Mouse (Mus musculus): ENCODE data around the gene Cmss1.
"Not testable (repeated sequence)": the region's sequence is repeated elsewhere in the genome, so short reads cannot be mapped to it uniquely, and the experiment has no call there.

Gene Cmss1

DNA sequence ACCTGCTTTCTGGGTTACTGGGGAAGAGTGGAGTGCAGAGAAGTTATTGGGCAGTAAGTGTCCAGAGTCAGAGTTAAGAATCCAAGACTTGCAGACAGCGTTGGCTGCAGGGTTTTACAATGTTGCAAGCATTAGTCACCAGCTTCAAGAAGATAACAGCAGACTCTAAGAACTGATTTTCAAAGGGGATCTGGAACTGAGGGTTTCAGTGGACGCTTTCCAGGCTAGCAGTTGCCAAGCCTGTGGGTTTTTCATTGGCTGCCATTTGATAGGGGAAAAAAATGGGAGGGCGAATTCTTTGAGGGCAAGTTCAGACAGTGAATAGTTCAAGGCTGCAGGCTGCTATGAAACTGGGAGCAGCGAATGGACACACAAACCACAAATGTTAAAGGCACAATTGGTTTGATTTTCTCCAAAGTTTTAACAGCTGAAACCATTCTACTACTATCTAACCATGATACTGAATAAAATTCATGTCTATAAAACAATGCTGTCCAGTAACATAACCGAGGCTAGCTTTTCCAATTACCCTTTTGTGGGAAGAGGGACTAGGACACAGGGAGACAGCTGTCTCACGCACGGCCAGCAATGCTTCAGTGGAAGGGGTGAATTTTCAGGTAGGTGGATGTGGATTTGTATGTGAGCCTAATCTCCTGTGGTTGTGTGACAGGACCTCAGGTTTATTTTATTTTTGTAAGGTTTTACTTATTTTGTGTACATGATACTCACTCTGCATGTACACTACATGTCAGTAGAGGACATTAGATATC lies 179.0 kb downstream of the Cmss1 start:
- peak; percentile 74 for DNase-seq (ENCODE audit: low spot score)

DNA sequence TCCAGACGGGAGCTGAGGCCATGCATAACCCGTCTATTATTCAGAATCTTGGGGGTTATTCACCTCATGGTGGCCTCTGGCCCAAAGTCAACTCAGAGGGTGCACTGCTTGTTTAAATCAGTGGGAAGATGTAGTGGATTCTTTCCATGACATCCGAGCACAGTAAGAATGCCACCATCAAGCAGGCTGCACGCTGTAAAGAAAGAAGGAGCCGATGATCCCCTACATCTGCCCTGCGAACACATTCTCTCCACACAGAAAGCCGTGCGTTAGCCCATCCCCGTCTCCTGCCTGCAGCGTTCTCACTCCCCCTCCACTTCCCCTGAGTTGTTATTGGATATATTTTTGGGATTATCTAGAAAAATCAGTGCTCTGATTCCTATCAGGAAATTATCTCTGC lies 180.0 kb downstream of the Cmss1 start:
- DNase-seq (ENCODE audit: low spot score) = no peak

- DNase-seq (ENCODE audit: low spot score) = no peak
Measured at GRCm38 (mm10) chr16:57423001-57423800, 183.5 kb downstream of the Cmss1 start.

DNA sequence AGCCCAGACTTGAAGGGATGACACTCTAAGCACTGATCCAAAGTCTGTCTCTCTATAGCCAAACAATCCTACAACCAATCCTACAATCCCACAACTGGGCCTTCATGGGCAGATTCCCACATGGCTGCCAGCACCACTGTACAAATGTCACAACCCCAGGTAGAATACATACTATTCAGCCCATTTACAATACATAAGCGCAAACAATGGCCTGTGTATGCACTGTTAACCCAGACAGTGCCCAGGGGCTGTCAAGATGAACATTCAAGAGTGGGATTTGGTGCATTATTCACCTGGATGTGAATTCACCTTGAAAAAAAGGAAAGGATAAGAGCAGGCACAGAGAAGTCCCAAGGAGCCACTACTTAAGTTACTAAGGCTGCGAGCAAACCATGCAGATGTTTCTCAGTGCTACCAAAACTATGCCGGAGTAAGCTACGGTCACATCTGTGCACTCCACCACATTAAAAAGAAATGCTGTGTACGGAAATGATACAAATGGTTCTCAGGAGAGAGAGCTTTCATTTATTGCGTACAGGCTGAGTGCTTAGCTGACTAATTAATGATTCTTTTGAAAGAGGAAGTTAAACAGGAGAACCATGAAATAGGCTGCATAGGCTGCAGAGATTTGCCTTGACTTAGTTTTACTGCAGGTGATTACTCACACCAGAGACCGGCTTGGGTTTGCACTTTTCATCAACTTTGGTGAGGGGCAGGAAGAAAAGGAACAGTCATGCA lies 184.8 kb downstream of the Cmss1 start:
- DNase-seq (ENCODE audit: low spot score) = no peak

DNA sequence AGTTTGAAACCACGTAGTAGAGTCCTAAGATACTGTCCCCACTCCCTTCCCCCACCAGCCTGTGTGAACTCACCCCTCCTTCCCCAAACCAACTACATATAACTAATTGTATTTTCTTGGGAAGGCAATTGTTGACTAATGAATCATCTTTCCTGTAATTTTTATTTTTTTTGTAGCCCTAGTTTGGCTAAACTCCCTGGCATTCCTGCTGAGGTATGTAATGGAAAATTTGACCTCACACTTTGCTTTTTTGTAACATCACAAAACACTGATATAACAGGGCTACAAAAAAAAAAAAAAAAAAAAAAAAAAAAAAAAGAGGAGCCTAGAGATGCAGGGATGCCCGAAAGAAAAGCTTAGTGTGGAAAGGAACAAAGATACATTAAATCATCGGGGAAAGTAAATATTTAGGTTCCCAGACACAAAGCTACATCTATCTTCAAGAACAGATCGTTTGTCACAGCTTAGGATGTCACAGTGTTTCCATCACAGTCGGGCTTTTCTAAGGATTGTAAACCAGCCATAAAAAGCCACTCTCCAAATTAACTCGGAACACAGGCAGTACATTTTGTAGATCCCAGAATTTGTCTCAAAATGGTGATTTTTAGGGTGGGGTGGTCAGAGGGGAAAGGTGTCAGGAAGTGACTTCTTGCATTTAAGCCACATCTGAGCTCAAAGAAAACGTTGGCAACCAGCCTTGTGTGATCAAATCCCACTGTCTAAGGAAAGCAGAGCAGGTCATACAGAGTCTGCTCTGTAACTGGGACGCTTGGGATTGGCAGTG lies 185.7 kb downstream of the Cmss1 start:
- no peak for DNase-seq (ENCODE audit: low spot score)

- no peak for DNase-seq (ENCODE audit: low spot score)
Measured at GRCm38 (mm10) chr16:57419881-57420280, 186.8 kb downstream of the Cmss1 start.

- peak; percentile 20 for DNase-seq (ENCODE audit: low spot score)
Measured at GRCm38 (mm10) chr16:57419332-57419731, 187.3 kb downstream of the Cmss1 start.

- DNase-seq (ENCODE audit: low spot score) = no peak
Measured at GRCm38 (mm10) chr16:57417955-57418354, 188.7 kb downstream of the Cmss1 start.

GRCm38 (mm10) chr16:57417017-57417416 lies 189.6 kb downstream of the Cmss1 start:
- DNase-seq (ENCODE audit: low spot score) = no peak

DNA sequence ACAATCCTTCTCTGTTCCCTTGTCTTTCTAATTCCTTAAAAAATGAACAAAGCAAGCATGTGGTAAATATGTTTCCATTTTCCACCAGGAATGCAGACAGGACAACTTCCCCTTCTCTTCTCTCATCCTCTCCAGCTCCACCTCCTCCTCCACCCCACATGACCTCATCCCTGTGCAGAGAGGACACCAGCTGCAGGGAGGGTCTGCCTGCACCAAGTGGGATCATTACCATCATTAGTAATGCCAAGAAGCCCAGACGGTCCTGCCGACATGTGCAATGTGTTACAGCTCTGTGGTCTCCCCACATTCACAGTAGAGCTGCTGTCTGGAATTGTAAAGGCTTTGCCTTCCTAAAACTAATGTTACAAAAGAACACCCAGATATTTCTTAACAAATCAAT lies 190.6 kb downstream of the Cmss1 start:
- no peak for DNase-seq (ENCODE audit: low spot score)

GRCm38 (mm10) chr16:57412766-57413165 lies 193.9 kb downstream of the Cmss1 start:
- no peak for DNase-seq (ENCODE audit: low spot score)

GRCm38 (mm10) chr16:57403825-57404224 lies 202.8 kb downstream of the Cmss1 start:
- DNase-seq (ENCODE audit: low spot score) = no peak

DNA sequence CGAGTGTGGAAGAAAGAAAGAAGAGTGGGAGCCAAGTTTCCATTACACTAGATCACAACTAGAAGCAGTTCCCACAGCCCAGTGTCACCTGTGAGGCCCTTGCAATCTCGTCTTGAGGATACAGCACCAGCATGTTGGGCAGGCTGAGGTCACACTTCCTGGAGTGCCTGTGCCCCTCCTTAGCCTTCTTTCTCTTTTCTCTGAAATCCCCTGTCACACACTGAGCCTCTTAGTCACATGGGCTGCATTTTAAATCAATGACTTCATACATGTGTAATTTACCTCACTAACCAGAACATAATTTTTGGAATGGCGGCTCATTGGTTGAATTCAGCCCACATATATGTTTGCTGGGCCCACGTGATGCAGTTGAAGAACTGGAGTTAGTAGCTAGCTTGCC lies 203.8 kb downstream of the Cmss1 start:
- DNase-seq (ENCODE audit: low spot score) = no peak

- no peak for DNase-seq (ENCODE audit: low spot score)
Measured at GRCm38 (mm10) chr16:57401702-57402101, 205.0 kb downstream of the Cmss1 start.

GRCm38 (mm10) chr16:57399566-57399965 lies 207.1 kb downstream of the Cmss1 start:
- DNase-seq (ENCODE audit: low spot score) = no peak

DNA sequence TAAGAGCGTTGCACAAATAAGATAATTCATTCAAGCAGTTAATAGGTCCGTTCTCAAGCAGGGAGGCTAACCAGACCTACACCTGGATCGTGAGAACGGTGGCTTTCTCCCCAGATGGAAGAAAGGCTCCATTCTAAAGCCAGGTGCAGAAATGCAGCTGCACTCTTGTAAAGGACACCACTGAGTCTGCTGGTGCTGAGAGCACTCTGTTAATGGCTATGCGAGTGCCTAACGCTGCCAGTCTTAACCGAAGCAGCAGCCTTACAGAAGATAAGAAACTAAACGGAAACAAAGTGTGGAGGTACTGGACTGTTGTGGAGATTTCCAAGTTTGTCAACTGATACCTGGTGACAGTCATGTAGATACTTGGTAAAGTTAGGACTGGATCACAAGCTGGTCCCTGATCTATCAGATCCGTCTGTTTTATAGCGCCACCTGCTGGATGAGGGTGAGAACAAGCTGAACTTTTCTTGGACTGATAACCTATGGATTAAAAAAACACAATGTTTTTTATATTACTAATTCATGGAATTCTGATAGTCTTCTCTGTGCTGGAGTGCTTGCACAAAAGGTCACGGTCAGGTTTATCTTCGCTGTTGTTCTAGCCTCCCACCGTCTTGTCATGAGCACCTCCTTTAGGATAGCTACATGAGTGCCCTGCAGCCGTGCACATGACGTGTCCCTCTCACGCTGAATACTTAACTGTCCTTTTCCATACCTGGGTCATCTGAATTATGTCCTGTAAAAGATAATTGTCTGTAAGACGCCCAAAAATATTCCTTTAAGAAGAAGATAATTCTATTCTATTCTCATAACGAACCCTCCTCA lies 208.1 kb downstream of the Cmss1 start:
- DNase-seq (ENCODE audit: low spot score) = peak; percentile 29

GRCm38 (mm10) chr16:57397845-57398244 lies 208.8 kb downstream of the Cmss1 start:
- DNase-seq (ENCODE audit: low spot score) = no peak

GRCm38 (mm10) chr16:57396249-57396648 lies 210.4 kb downstream of the Cmss1 start:
- DNase-seq (ENCODE audit: low spot score) = no peak

DNA sequence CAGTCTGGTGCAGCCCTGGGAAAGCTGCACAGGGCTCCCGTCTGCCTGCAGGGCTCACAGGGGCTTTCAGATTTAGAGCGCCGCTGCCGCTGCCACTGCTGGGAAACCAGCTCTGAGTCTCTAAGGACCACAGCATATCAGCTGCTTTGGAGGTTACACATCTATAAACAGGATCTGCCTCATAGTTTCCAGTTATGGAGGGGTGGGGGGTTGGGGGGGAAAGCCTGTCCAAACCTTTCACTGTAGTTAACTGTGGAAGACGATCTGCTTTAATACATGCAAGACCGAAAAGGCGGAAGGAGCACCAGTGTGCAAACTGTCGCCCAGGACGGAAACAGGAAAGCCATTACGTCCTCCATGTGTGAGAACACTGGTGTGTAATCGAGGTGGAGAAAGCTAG lies 213.5 kb downstream of the Cmss1 start:
- DNase-seq (ENCODE audit: low spot score) = no peak

- no peak for DNase-seq (ENCODE audit: low spot score)
Measured at GRCm38 (mm10) chr16:57392461-57392860, 214.2 kb downstream of the Cmss1 start.

GRCm38 (mm10) chr16:57391171-57391570 lies 215.5 kb downstream of the Cmss1 start:
- not testable (repeated sequence) for DNase-seq (ENCODE audit: low spot score)
